Mouse (Mus musculus): Measurements from ENCODE around the gene Akirin1. TPM values are rescaled to one million over a fixed set of nuclear protein-coding genes. Genes with fewer than 3 reads are reported as not detected.

Akirin1 gene
- 10 to 100 TPM; 47.0 to 53.5 TPM for total RNA-seq (2021)
- long read RNA-seq, experiment 1, transcript Akirin1-201 (5 exons, 3,052 nt) = major isoform, 85 of 88 reads
- long read RNA-seq, experiment 1, partial matches to known transcripts = 0 of 88 reads
- long read RNA-seq, experiment 1, other reads (novel, unspliced or antisense) = 3 of 88 reads
- long read RNA-seq, experiment 2, transcript Akirin1-201 (5 exons, 3,052 nt) = major isoform, 174 of 189 reads
- long read RNA-seq, experiment 2, partial matches to known transcripts = 2 of 189 reads
- long read RNA-seq, experiment 2, other reads (novel, unspliced or antisense) = 12 of 189 reads

DNA sequence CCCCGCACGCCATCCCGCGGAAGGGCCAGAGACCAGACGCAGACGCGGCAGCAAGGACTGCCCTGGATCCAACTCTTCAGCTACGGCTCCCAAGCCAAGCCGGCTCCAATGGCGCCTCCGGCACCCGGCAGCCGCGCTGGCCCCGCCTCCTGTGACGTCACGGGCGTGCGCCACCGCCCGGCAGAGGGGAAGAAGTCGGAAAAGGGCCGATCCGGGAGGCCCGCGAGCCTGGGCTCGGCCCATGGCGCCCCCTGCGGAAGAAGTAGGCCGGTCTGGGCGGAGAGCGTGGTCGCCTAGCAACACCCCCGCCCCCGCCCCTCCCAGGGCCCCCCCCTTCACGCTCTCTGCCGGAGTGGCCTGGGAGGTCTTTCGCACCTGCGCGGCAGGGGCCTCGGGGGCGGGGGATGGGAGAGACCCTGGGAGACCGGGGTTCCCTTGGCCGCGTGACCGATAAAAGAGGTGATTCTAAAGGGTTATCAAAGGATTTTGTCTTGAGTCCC, at the start of gene Akirin1:
Akirin1 (minus strand) TSS at position 194 of the 500 bp plus-strand sequence.
- DNase-seq (ENCODE audit: low spot score in 2 of 2) = peak; percentile 97

DNA sequence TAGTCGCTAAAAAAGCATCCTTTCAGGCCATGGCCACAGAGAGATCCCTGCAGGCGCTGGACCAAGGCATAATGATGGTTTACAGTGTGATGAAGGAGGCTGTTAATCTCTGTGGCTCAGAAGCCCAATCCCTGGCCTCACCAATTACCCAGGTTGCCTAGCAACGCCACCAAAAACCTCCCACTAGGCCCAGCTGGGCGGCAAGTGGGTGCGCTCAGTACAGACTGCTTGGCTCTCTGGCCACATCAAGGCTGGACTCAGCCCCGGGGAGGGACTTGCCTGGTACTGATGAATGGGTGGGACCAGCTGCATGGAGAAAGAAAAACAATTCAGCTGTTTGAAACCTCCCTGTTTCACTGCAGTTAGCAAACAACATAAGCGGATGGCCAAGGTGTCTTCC, 47.7 kb upstream of the Akirin1 start:
- no peak for DNase-seq (ENCODE audit: low spot score in 2 of 2)

DNA sequence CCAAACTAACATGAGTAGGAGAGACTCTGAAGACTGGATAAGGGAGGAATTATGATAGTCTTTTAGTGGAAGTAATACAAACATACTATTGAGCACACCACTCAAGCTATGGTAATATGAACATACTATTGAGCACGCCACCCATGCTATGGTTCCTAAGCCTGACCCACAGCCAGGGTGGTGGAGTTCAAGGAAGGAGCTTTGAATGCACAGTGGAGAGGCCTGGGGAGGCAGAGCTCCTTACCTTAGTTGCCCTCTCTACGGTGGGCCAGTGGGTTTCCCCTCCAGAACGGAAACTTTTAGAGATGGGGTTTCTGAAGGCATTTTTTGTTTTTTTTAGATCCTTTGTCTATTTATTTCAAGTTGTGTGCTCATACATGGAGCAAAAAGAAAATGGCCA, 47.3 kb upstream of the Akirin1 start:
- DNase-seq (ENCODE audit: low spot score in 2 of 2) = no peak

DNA sequence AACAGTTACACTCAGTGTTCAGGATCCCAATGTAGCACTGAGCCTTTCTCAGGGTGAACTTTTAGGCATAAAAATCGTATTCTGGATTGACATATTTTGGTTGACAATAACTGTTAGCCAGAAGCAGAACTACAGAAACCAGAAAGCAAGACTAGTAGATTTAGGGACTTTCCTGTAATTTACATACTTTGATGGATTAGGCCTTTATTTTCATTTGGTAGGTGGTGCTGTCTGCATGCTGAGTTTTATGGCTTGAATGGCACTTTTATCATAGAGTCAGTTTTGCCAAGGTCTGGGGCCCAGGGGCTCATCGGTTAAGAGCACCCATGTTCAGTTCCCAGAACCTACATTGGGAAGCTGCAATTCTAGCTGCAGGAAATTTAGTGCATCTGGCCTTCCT, 44.9 kb upstream of the Akirin1 start:
- no peak for DNase-seq (ENCODE audit: low spot score in 2 of 2)

DNA sequence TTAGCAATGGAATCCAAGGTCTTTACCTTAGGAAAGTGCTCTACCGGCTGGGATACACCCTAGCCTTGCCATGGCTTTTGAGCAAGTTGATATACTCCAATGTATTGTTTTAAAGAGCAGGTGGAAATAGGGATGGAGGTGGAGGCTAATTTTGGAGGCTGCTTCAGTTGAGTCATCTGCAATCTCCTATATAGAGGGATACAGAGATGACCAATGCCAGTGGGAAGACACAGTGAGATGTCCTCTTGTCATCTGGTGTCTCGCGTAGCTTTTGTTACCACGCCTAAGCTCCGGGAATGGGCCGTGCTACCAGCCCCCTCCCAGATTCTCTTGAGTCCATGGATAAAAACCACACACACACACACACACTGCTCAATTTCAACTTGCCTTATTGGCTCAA, 43.0 kb upstream of the Akirin1 start:
- no peak for DNase-seq (ENCODE audit: low spot score in 2 of 2)

DNA sequence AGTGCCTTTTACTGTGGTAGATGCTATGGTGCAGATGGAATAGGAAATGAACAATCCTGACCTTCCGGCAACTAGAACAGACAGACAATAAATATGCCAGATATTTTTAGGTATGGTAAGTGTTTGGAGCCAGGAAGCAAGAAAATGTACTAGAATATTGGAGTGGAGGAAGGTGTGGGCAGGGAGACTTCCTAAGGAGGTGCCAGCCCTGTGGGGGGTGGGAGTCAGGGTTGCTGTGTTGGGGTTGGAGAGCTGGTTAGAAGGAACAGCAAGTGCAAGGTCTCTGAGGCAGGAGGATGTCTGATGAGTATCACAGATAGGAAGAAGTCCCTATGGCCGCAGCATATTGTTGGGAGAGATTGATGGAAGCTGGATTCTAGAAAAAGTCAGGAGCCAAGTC, 42.5 kb upstream of the Akirin1 start:
- no peak for DNase-seq (ENCODE audit: low spot score in 2 of 2)

DNA sequence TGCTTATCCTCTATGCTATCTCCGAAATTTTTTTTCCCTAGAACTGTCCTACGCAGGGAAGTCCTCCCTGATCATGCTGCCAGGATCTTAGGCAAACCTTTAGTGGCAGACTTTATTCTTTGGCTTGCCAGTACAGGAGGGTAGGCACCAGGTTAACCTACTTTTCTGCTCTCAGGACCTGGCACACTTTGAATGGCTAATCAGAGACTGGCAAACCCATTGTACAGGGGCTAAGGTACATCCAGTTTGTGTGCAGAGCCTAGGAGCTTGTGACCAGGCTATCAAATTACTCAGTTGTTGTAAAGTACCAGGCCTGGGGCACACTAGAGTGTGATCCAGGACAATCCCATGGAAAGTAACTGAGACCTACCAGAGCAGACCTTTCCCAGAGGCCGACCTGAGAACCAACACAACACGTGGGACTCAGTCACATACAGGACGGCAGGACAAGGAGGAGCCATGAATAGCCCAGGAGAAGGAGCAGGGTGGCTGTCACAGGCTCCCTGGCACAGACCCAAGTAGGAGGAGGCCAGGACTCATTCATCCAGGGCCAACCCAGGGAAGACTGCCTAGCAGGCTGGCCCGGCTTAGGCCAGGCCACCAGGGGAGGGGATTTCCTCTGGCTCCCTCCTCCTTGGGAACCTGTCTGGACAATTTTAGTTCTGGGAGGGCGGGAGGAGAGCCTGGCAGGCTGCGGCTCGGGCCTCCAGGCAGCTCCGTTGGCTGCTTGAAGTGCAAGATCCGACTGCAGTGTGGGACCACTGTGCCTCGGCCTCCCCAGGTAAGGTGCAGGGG, 37.2 kb upstream of the Akirin1 start, which contains the start of gene Rhbdl2:
Rhbdl2 (plus strand) TSS at position 684 of the 795 bp plus-strand sequence.
- DNase-seq (ENCODE audit: low spot score in 2 of 2) = peak; percentile 7 to 58

DNA sequence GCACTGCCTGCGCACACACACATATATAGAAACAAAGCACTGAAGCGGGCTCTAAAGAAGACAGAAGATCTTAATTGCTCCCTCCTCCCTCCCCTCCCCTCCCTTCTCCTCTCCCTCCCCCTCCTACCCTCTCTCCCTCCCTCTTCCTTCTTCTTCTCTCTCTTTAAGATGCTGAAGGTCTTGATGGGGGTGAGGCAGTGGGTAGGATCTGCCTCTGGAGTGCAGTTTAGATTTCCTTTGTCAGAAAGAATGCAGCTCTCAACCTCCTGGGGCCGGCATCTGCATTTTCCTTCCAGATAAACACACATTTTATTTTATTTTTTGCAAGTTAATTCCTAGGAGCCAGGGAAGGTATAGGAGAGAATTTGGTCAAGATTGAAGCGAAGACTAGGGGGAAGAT, 18.1 kb upstream of the Akirin1 start:
- DNase-seq (ENCODE audit: low spot score in 2 of 2) = no peak

DNA sequence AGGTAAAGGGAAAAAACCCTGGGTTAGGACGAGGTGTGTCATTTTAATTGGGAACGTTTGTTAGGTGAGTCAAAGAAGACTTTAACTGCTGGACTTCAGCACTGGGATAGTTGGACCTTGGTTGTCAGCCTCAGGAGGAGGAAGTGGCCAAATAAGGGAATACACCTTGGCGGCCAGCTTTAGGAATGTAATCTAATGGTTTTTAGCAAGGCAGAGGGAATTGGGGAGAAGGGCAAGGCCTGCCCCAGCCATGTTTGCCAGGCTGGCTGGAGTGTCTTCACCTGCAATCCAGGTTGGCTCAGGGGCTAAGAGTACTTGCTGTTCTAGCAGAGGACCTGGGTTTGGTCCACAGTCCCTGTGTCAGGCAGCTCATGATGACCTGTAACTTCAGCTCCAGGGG, 17.7 kb upstream of the Akirin1 start:
- no peak for DNase-seq (ENCODE audit: low spot score in 2 of 2)

DNA sequence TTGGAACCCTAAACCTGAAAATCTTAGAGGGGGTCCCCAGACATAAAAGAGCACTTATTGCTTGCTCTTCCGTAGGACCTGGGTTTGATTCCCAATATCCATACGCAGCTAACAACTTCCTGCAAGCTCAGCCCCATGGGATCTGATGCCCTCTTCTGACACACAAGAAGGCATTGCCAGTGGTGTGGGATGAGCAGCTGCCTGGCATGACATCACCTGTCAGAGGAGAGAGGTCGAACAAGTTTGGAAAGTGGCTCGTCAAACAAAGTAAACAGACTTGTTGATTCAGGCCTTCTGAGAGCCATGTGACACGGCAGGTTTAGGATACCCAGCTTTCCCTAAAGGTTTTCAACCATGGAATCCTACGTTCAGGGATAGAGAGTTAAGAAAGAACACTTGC, 14.9 kb upstream of the Akirin1 start:
- no peak for DNase-seq (ENCODE audit: low spot score in 2 of 2)

DNA sequence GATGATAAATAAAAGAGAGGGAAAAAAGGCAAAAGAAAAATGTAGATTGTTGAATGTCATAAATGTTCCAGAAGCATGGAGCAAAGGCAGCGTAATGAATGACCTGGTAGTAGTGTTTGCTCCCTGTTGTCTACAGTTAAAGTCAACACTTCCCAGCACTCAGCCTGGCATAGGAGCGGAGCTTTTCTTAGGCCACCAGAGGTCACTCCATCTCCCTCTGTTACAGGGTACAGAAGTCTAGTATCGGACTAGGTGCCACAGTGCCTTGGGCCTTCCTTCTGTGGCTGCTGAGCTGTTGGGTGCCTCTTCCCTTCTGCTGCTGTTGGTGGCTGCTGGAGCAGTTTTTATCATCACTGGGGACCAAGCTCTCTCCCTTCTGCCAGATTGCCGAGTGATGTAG, 8.2 kb upstream of the Akirin1 start:
- DNase-seq (ENCODE audit: low spot score in 2 of 2) = no peak

DNA sequence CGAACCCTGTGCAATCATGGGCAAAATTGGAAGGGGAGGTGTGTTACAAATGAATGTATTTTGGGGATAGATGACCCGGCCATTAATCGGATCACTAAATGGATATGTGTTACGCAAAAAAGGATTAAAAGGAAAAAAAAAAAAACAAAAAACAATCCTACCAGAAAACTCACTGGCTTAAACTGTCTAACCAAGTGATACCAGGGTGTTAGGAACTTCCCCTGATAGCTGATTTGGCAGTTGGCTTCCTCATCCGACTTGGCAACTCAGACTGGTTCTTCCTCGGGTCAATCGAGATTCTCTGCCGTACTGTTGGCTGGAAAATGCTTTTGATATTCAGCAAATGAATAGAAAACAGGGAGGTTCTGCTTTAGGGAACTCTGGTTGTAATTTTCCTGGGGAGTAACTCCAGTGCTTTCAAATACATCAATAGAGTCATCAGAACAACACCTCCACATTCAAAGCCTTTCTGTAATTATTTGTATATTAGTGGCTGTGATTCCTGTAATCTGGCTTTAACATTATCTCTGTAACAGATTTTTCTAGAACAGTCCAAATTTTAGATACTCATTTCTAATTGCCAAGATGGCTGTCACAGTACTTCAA, 665 bp upstream of the Akirin1 start:
- DNase-seq (ENCODE audit: low spot score in 2 of 2) = no peak

DNA sequence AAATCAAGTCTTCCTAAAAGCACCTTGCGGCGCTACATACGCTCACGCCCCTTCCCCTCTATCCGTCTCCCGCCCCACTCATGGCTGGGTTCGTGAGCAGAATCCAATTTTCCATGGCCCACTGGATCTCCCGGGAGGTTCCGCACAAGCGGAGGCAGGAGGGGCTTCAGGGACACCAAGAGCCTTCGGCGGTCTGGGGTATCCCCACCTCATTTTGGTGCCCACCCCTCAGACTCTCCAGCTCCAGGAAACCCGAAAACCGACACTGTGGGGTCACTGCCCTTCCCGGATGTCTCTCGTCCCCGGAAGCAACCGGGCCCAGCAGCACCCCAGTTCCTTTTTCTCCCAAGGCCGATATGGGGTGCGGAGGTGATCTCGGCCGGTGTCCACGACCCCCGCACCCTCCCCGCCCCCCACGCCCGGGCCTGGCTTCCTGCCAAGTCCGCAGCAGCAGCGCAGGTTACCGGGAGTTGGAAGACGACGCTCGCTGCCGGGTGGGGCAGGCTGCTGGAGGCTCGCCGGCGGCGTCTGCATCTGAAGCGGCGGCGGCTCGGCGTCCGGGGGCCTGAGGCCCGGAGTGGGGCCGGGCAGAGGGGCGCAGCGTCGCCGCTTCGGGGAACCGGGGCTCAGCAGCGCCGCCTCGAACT, 538 bp downstream of the Akirin1 start:
- DNase-seq (ENCODE audit: low spot score in 2 of 2) = peak; percentile 12 to 13

DNA sequence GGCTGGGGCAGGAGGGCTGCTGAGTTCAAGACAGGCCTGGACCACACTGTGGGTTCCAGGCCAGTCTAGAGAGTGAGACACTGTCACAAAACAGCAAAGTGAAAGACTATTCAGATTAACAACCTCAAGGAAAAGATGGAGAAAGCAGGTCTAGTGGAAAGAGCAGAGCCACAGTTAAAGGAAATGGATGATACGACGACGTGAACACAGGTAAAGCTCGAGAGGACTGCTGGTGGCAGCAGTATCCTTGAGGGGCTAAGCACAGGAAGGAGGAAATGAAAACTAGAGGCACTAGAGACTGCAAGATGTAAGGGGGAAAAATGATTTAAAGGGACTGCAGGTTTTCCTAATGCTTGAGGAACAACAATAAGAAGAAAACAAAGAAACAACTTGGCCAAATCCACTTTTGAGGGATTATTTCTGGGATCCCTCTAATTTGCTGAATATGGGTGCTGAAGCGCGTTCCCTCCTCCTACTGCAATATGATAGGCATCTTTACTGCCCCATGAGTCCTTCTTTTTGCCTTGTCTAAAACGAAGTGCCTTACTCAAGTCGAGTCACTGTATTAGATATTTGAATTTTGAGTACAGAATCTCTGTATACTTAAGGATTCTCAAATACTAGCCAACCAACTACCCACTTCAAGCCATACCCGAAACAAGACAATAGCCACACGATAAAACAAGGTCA, 1.3 kb downstream of the Akirin1 start:
- no peak for DNase-seq (ENCODE audit: low spot score in 2 of 2)

DNA sequence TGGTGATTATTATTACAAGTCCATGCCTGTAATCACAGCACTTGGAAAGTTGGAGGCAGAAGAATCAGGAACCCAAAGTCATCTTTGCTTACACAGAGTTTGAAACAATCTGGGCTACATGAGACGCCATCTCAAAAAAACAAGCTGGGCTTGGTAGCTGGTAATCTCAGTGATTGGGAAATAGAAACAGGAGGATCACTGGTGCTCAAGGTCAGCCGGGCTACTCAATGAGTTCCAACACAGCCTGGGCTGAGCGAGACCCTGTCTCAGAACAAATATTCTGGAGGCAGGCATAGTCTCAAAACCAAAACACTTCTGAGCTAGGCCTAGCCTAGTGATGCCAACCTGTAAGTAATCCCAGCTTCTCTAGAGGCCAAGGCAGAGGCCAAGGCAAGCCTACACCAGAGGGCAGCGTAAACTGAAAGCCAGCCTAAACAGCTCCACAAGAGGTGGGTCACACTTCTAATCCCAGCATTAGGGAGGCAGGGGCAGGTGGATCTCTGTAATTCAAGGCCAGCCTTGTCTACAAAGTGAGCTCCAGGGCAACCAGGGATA, 4.8 kb downstream of the Akirin1 start:
- DNase-seq (ENCODE audit: low spot score in 2 of 2) = no peak

DNA sequence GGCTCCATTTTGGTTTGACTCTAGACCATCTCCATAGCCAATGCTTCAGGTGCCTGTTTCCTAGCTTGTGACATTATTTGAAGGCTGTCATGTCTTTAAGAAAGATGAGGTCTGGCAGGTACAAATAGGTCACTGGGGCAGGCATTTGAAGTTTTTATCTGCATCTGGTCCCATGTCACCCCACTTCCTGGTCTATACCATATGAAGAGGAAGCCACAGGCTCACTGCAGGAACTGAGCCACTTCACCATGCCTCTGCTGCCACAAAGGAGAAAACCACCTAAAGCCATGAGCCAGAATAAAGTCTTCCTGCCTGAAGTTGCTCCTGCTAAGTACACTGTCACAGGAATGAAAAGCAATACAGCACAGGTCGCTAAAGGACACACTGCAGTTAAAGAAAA, 7.3 kb downstream of the Akirin1 start:
- DNase-seq (ENCODE audit: low spot score in 2 of 2) = no peak

DNA sequence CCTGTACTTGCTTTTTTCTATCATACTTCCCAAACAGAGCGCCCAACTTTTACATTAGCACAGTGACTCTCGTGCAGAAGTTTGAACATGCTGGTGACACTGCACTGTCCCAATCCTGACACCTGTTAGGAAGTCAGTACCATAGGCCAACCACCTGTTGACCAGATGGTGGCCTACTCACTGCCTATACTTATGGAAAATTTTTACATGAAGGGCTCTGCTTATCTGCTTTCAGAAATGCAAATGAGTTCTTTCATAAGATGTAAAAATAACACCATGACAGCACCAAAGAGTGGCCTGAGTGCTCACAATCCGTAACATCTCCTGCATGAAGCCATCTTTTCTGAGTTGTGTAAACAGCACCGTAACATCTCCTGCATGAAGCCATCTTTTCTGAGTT, 11.4 kb downstream of the Akirin1 start:
- DNase-seq (ENCODE audit: low spot score in 2 of 2) = no peak

DNA sequence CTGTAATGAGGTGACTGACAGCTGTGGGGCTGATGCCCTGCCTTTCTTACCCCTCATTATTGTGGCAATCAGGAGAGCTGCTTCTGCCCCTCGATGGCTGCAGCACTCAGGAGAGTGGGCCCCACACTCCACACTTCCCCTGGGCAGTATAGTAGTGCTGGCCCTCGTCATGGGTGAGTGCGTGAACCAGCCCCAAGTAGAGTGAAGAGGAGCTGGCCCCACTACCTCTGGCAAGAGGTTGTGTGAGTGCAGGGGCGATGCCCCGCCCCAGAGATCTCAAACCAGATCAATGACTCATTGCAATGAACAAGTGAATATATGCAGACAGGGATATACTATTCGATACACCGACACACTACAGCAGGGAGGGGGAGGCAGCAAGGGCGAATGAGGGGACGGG, 16.6 kb downstream of the Akirin1 start:
- no peak for DNase-seq (ENCODE audit: low spot score in 2 of 2)

DNA sequence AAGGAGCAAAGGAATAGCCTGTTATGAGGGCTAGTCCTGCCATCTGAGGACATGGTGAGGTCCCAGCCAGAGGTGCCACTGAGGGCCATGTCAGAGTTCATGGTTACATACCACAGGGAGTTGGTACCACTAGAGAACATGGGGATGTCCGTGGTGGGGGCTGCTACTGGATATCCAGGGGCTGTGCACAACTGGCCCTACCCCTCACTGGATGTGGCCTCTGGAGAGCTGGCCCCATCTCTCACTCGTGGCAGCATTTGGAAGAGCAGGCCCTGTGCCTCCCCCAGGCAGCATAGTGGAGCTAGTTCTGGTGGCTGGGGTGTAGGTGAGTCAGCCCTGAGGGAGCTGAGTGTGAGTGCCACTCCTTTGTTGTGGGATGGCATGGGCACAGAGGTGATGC, 17.2 kb downstream of the Akirin1 start:
- DNase-seq (ENCODE audit: low spot score in 2 of 2) = no peak

DNA sequence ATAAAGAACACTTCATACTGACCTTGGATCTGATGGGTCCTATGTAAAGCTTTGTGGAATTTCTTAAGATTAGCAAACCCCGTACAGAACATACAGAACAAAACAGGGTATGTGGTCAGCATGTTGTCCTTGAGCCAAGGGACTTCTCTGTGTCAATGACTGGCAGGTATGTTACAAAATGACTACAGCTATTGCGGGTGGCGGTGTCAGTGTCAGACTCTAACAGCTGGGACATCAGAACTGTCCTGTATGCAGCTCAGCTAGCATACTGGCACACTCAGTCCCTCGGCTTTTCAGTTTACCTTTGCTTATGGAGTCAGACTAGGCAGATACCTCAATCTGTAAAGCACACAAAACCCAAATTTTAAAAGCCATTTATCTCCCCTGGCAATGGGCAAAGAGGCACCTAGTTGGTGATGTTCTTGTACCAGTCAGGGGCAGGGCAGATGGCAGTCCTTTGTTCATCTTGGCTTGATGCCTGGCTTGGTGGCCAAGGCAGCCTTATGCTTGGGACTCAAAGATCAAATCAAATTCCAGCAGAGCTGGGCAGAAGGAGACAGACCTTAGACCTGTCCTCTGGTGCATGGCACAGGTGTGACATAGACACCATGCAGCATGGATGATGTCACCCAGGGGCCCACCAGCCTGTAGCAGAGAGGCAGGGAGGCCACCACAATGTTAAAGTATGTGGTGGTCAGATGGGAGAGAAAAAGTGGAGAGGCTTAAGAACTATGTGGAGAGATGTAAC, 17.8 kb downstream of the Akirin1 start:
- no peak for DNase-seq (ENCODE audit: low spot score in 2 of 2)
